Mouse (Mus musculus): ENCODE results near the gene Cenpa. TPM values are rescaled to one million over a fixed set of nuclear protein-coding genes. Genes with fewer than 3 reads are reported as not detected.
"Not testable (repeated sequence)": the region's sequence is repeated elsewhere in the genome, so short reads cannot be mapped to it uniquely, and the experiment has no call there.

Cenpa gene
- polyA plus RNA-seq, 1 experiment from 2014 or later = 409 TPM

DNA sequence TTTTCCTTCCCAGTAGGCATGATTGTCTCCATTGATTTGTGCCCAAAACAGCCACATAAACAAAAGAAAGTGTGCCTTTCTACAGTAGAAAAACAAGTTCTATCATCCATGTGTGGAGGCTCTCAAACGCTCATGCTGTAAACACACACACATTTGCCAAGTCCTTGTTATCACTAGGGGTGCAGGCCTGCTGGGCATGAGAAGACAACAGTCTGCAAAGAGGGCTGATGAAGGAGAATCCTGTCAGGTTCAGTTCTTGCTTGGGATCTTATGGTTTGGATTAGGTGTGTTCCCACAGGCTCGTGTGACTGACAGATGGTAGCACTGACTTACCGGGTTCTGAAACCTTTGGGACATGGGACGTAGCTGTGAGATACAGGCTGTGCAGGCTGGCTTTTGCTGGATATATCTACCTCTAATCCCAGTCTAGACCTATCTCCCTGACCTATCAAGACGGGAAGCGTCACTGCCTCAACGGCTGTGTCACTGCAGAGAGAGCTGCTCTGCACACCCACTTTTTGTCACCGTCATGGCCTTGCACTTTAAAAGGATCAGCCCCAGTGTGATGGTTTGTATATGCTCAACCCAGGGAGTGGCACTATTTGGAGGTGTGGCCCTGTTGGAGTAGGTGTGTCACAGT lies 33.9 kb downstream of the Cenpa start:
- no peak for DNase-seq (ENCODE audit: low spot score)
- H3K36me3 ChIP-seq = no peaks in the 10 kb centered on the region
- H3K9me3 ChIP-seq = no peaks in the 10 kb centered on the region

DNA sequence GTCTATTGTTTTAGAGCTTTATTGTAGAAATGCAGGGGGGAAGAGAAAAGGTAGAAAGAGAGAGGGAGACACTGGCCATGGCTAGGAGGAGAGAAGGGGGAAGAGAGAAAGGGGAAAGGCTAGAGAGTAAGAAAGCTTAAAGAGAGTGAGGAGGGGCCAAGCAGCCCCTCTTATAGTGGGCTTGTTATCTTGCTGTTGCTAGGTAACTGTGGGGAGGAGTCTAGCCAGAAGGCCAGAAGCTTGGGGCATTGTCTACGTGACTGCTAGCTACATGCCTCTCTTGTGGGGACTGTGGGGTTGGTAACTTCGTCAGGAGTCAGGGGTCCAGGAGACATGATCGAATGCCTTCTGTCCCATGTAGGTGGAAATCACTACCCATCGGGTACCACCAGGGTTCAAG lies 34.8 kb downstream of the Cenpa start:
- not testable (repeated sequence) for H3K9me3 ChIP-seq

More for the DNA sequence above, 33.9 kb downstream of the Cenpa start:
- 84% methylated on average over 8 of the region's 8 CpGs for WGBS
- Histone ChIP-seq H3K27ac (peak overlapping the region; percentile 31; the same call in 1 of the 2 replicates), H3K4me3 (no peak overlapping the region), H3K4me1 (replicated peaks) (peaks cover 14% of the 10 kb centered on the region), H3K27me3 (ENCODE audit: insufficient read depth, poor library complexity, severe bottlenecking) (peaks cover 11% of the 10 kb centered on the region)

GRCm38 (mm10) chr5:30701866-30702265 lies 35.3 kb downstream of the Cenpa start:
- Histone ChIP-seq H3K27me3 (ENCODE audit: insufficient read depth, poor library complexity, severe bottlenecking) (peaks cover 23% of the 10 kb centered on the region), H3K27ac (peak overlapping the region; percentile 81; the same call in 1 of the 2 replicates), H3K9me3 (no peaks in the 10 kb centered on the region), H3K4me3 (no peak overlapping the region), H3K4me1 (replicated peaks) (peaks cover 15% of the 10 kb centered on the region), H3K36me3 (no peaks in the 10 kb centered on the region)
- WGBS = 85% methylated on average over 3 of the region's 3 CpGs
- DNase-seq (ENCODE audit: low spot score) = no peak

More for the DNA sequence above, 34.8 kb downstream of the Cenpa start:
- not testable (repeated sequence) for H3K36me3 ChIP-seq; DNase-seq (ENCODE audit: low spot score); H3K4me3 ChIP-seq
- Histone ChIP-seq H3K27ac (peak overlapping the region; percentile 81; the same call in 1 of the 2 replicates), H3K4me1 (replicated peaks) (peaks cover 14% of the 10 kb centered on the region), H3K27me3 (ENCODE audit: insufficient read depth, poor library complexity, severe bottlenecking) (peaks cover 20% of the 10 kb centered on the region)
- 36% methylated on average over 4 of the region's 4 CpGs for WGBS

GRCm38 (mm10) chr5:30709744-30710383 lies 43.3 kb downstream of the Cenpa start:
- WGBS = 13% methylated on average over 13 of the region's 13 CpGs
- Histone ChIP-seq H3K9me3 (no peaks in the 10 kb centered on the region), H3K4me3 (no peak overlapping the region), H3K27me3 (ENCODE audit: insufficient read depth, poor library complexity, severe bottlenecking) (peaks cover 56% of the 10 kb centered on the region), H3K36me3 (no peaks in the 10 kb centered on the region; the same call in 1 of the 2 replicates), H3K27ac (0 out of 2 replicates have a peak overlapping the region, but pooled peaks have one; percentile 96), H3K4me1 (replicated peaks) (peaks cover 75% of the 10 kb centered on the region)
- peak; percentile 86 for DNase-seq (ENCODE audit: low spot score)

- peak overlapping the region; percentile 96 for H3K27ac ChIP-seq
- no peaks in the 10 kb centered on the region for H3K9me3 ChIP-seq
- H3K27me3 ChIP-seq (ENCODE audit: insufficient read depth, poor library complexity, severe bottlenecking) = peaks cover 52% of the 10 kb centered on the region
- H3K4me3 ChIP-seq = peak overlapping the region; percentile 88
- H3K4me1 ChIP-seq (replicated peaks) = peaks cover 81% of the 10 kb centered on the region
- 23% methylated on average over 8 of the region's 8 CpGs for WGBS
- peaks cover 6% of the 10 kb centered on the region for H3K36me3 ChIP-seq
- no peak for DNase-seq (ENCODE audit: low spot score)
Measured at GRCm38 (mm10) chr5:30710486-30710885, 43.9 kb downstream of the Cenpa start.

DNA sequence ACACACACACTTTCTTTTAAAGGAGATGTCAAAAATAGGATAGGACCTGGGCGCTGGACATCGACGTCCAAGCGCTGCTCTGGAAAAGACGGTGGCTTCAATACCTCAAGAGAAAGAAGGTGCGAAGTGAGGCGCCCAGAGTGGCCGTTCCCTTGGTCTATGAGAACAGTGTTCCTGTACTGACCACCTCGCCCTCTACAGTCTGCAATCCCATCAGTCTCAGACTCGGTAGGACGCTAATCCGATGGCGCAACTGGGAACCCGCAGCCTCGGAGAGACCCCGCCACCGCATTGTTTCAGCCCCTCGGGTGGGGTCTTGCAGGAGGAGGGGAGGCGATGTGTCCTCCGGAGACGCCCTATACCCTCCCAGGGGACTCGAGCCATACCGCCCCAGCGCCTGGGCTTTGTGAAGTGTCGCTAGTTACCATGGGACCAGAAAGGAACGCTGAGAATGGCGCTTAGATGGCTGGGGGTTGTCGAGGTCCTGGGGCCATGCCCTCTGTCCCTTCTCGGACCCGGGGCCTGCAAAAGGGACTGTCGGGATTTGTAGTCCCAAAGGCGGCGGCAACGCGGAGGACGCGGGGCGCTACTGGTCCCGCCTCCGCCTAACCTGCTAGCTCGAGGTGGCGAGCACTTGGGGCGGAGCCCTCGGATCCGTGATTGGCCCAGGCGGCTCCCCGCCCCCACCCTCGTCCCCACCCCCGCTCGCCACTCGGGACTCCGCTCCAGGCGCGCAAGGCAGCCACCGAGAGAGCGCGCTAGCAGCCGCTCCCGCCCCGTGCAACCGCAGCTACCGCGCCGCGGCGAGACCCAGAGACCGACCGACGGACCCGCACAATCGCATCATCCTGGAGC lies 44.8 kb downstream of the Cenpa start, which contains the start of gene Dpysl5:
Dpysl5 (plus strand) TSS at position 418 of the 855 bp plus-strand sequence.
- no peaks in the 10 kb centered on the region for H3K9me3 ChIP-seq
- peaks cover 14% of the 10 kb centered on the region for H3K36me3 ChIP-seq
- WGBS = under 1% methylated on average over 71 of the region's 71 CpGs
- H3K4me3 ChIP-seq = peak within 1 kb of the TSS; percentile 88
- H3K27me3 ChIP-seq (ENCODE audit: insufficient read depth, poor library complexity, severe bottlenecking) = peaks cover 43% of the 10 kb centered on the region
- peak within 1 kb of the TSS; percentile 96 for H3K27ac ChIP-seq
- peak; percentile 97 for DNase-seq (ENCODE audit: low spot score)
- peaks cover 85% of the 10 kb centered on the region for H3K4me1 ChIP-seq (replicated peaks)

GRCm38 (mm10) chr5:30712002-30712390 lies 45.4 kb downstream of the Cenpa start:
- Histone ChIP-seq H3K4me3 (peak overlapping the region; percentile 88), H3K4me1 (replicated peaks) (peaks cover 88% of the 10 kb centered on the region), H3K9me3 (no peaks in the 10 kb centered on the region), H3K36me3 (peaks cover 19% of the 10 kb centered on the region), H3K27me3 (ENCODE audit: insufficient read depth, poor library complexity, severe bottlenecking) (peaks cover 39% of the 10 kb centered on the region), H3K27ac (peak overlapping the region; percentile 96)
- no peak for DNase-seq (ENCODE audit: low spot score)
- WGBS = under 1% methylated on average over 14 of the region's 14 CpGs

DNA sequence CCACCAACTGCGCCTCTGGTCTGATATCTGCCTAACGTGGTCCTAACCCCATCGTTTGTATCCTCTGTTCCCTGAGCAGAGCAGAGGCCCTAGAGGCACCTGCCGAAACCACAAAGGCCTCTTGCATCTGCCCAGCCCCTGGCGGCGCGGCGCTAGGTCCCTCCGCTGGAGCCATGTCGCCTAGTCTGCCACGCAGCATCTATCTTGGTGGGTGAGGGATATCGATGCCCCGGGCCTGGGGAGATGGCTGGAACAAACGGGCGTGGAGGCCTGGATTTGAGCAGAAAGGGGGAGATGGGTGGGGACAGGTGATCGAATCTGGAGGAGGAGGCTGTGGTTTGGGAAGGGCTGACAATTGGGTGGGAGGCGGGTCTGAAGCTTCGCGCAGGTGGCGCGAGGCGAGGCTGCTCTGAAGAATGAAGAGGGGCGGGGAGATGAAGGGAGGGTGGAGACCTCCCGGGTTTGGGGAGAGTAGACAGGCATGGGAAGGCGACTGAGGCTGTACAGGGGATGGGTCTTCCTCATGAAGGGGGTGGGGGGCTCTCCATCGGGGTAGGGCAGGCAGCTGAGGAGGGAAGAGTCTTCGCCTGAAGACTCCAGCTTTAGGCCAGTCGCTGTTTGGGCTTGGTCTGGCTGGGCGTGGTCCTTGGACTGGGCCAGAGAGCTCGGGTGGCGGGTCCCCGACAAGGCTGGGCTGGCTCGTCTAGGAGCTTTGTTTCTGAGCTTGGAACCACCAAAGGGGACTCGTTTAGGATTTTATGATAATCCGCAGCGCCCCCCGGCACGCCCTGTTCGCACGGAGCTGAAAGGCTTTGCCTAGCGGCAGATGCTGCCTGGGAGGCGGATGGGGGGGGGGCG lies 46.1 kb downstream of the Cenpa start:
- peaks cover 19% of the 10 kb centered on the region for H3K36me3 ChIP-seq
- H3K4me1 ChIP-seq (replicated peaks) = peaks cover 88% of the 10 kb centered on the region
- peak overlapping the region; percentile 96 for H3K27ac ChIP-seq
- DNase-seq (ENCODE audit: low spot score) = peak; percentile 74
- under 1% methylated on average over 43 of the region's 43 CpGs for whole genome bisulfite sequencing
- H3K4me3 ChIP-seq = peak overlapping the region; percentile 88
- no peaks in the 10 kb centered on the region for H3K9me3 ChIP-seq
- peaks cover 36% of the 10 kb centered on the region for H3K27me3 ChIP-seq (ENCODE audit: insufficient read depth, poor library complexity, severe bottlenecking)

DNA sequence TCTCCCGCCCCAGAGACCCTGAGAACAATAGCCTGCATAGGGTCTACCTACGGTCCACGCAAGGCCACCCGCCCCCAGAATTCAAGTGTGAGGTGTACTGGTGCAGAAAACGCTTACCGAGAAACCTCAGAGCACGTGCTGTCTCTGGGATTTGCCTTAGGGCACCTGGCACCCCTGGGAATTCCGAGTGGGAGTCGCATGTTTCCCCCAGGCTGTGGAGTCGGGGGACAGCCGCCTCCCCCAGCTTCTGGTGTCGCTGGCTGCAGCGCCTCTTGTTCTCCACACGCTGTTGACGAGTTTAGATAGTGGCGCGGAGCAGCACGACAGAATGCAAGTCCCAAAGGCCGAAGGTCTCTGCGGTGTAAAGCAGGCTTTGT lies 46.7 kb downstream of the Cenpa start:
- under 1% methylated on average over 20 of the region's 20 CpGs for WGBS
- no peak for DNase-seq (ENCODE audit: low spot score)
- peaks cover 19% of the 10 kb centered on the region for H3K36me3 ChIP-seq
- H3K4me3 ChIP-seq = peak overlapping the region; percentile 88
- peaks cover 35% of the 10 kb centered on the region for H3K27me3 ChIP-seq (ENCODE audit: insufficient read depth, poor library complexity, severe bottlenecking)
- no peaks in the 10 kb centered on the region for H3K9me3 ChIP-seq
- peak overlapping the region; percentile 96 for H3K27ac ChIP-seq
- peaks cover 88% of the 10 kb centered on the region for H3K4me1 ChIP-seq (replicated peaks)

DNA sequence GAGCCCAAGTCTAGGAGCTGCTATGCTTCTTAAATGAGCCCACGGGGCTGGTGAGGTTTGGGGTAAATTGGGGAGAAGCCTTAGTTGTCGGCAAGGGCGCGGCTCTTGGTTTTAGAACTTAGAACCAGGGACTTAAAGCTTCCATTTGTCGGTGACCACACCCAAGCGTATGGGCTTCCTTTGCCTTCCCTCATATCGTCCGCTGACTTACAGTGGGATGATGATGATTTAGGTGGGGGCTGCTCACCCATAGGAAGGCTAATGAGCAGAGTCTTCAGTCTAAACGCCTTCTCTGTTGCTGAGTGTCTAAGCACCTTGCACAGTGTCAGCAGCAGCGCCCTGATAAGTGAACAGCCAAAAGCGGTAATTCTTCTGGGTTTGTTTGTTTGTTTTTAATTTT lies 47.1 kb downstream of the Cenpa start:
- Histone ChIP-seq H3K4me1 (replicated peaks) (peaks cover 88% of the 10 kb centered on the region), H3K9me3 (no peaks in the 10 kb centered on the region), H3K36me3 (peaks cover 19% of the 10 kb centered on the region), H3K27ac (peak overlapping the region; percentile 96), H3K27me3 (ENCODE audit: insufficient read depth, poor library complexity, severe bottlenecking) (peaks cover 31% of the 10 kb centered on the region), H3K4me3 (peak overlapping the region; percentile 88)
- no peak for DNase-seq (ENCODE audit: low spot score)
- 22% methylated on average over 11 of the region's 11 CpGs for WGBS

DNA sequence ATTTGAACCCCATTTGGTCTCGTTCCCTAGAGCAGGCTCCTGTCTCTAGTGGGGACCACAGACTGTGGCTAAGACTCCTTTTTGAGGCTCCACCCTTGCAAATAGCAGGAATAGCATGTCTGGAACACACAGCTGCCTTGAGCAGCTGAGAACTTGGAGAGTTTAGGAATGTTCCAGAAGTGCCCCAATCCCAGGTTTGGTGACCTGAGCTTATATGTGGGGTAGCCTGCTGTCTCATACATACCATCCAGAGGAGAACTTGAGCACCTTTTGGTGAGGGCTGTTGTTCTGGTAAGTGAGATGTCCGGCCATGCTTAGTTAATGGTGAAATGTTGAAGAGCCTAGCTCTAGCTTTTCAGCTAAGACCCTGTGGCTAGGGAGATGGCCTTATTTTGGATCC lies 49.7 kb downstream of the Cenpa start:
- peaks cover 35% of the 10 kb centered on the region for H3K36me3 ChIP-seq
- no peaks in the 10 kb centered on the region for H3K9me3 ChIP-seq
- no peak overlapping the region for H3K27ac ChIP-seq
- peaks cover 76% of the 10 kb centered on the region for H3K4me1 ChIP-seq (replicated peaks)
- WGBS = 93% methylated on average over 2 of the region's 2 CpGs
- H3K27me3 ChIP-seq (ENCODE audit: insufficient read depth, poor library complexity, severe bottlenecking) = peaks cover 21% of the 10 kb centered on the region
- no peak overlapping the region for H3K4me3 ChIP-seq
- DNase-seq (ENCODE audit: low spot score) = no peak

DNA sequence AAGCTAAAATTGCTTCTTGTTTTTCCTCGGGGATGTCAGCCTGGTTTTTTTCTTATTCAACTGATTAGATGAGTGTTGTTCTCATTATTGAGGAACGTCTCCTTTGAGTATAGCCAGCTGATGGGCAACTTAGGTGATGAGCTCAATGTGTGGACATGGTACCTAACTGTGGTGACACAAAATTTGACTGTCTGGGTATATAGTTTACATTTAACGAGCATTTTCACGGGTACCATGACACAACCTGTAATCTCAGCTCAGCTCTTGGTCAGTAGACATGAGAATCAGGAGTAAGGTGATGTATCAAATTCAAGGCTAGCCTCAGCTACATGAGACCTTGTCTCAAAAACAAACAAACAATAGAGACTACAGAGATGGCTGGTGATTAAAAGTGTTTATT lies 50.9 kb downstream of the Cenpa start:
- peaks cover 13% of the 10 kb centered on the region for H3K27me3 ChIP-seq (ENCODE audit: insufficient read depth, poor library complexity, severe bottlenecking)
- peak overlapping the region; percentile 90 for H3K27ac ChIP-seq
- no peak overlapping the region for H3K4me3 ChIP-seq
- no peak for DNase-seq (ENCODE audit: low spot score)
- 89% methylated on average over 4 of the region's 4 CpGs for WGBS
- peaks cover 71% of the 10 kb centered on the region for H3K4me1 ChIP-seq (replicated peaks)
- no peaks in the 10 kb centered on the region for H3K9me3 ChIP-seq
- peaks cover 47% of the 10 kb centered on the region for H3K36me3 ChIP-seq

Measured in hindbrain, embryonic 10.5 days (tissue).